Mouse (Mus musculus) liver, postnatal 0 days (tissue): Measurements from ENCODE around the gene Imp4.

Experiments
- CTCF ChIP-seq: sonication (generic); IDR thresholded peaks from 2 replicates; pipeline ENCODE4 v1.5.1; 2016; ENCODE audit warnings: antibody characterized with exemption, low read depth
- EP300 ChIP-seq: IDR thresholded peaks from 2 replicates; pipeline ENCODE4 v1.6.1; 2016; ENCODE audit warnings: antibody characterized with exemption, low read depth, mild to moderate bottlenecking

DNA sequence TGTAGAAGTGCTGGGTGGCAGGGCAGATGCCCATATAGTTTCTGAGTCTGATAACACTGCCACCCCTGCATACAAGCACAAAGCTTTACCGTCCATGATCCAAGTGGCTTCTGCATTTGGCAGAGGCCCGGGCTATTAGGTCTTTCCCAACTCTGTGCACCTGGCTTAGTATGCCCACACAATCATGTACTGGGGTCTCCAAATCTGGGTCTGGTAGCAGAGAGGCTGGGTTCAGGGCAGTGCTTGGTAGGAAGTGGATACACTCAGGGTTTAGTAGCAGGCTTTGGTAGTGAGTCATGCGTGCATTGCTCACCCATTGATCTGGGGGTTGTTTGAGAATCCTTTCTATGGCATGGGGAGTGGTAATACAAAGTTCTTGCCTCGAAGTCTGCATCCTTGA is 10.4 kb upstream of the Imp4 start:
- TF ChIP-seq EP300: no peak
- TF ChIP-seq CTCF: no peak
